Mouse (Mus musculus) bone marrow macrophage, adult 2 months (primary cell): ENCODE data around the gene Arhgap6.

Source experiments
- CTCF ChIP-seq: IDR thresholded peaks from 2 replicates; pipeline ENCODE4 v1.5.1; 2012; ENCODE audit warnings: low read depth, mild to moderate bottlenecking, low read length, moderate library complexity
- POLR2A ChIP-seq: IDR thresholded peaks from 2 replicates; pipeline ENCODE4 v1.6.1; 2012; ENCODE audit warnings: mild to moderate bottlenecking, low read depth, low read length, borderline replicate concordance

- TF ChIP-seq POLR2A = no peak
- TF ChIP-seq CTCF = no peak
These were observed 312.5 kb downstream of the Arhgap6 start for GRCm38 (mm10) chrX:169107372-169107771.
